In the genomic region with DNA sequence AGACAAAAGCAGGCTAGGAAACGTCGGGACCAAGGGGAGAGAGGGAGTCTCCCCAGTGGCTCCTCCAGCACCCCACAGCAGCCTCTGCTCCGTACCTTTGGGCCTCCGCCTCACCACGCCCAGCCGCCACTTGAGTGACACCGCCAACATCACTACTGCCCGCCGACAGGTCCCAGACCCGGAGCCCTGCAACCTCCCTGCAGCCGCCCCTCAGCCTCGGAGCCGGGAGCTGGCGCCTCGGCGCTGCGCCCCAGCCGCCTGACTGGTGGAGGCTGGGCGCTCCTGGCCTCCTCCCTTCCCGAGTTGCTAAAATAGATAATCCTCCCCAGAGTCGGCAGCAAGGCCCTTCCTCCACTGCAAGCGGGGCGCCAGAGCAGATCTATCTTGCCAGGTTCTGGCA, we compare ENCODE assay signal across 8 mouse cellular contexts. TPM values are rescaled to one million over a fixed set of nuclear protein-coding genes. Genes with fewer than 3 reads are reported as not detected.
DNase-seq lines count a peak whose midpoint lies in the region; ATAC-seq lines count a peak whose summit lies in the region.

No protein-coding gene starts in this region.

- peaks cover 26 to 42% of the 10 kb centered on the region in 2 experiments for H3K4me1 ChIP-seq in heart, embryonic 14.5 days (ENCODE audit: control insufficient read depth in 2 of 2, insufficient read depth in 2 of 2, low read length in 2 of 2)
- peaks cover 8% of the 10 kb centered on the region for H3K4me1 ChIP-seq in limb, embryonic 12.5 days (replicated peaks)

- peaks cover 15% of the 10 kb centered on the region for H3K27me3 ChIP-seq in heart, embryonic 14.5 days (ENCODE audit: control insufficient read depth, insufficient read depth, low read length)
- peaks cover 70% of the 10 kb centered on the region for H3K27me3 ChIP-seq in limb, embryonic 12.5 days

- H3K9me3 ChIP-seq in heart, embryonic 14.5 days (ENCODE audit: control insufficient read depth, low read length): no peaks in the 10 kb centered on the region
- H3K9me3 ChIP-seq in limb, embryonic 12.5 days: no peaks in the 10 kb centered on the region

- peak overlapping the region; percentile 41 to 47 for H3K4me3 ChIP-seq in heart, embryonic 14.5 days (ENCODE audit: control insufficient read depth in 1 of 2, insufficient read depth in 1 of 2, low read depth in 1 of 2, low read length in 2 of 2)
- H3K4me3 ChIP-seq in limb, embryonic 12.5 days (replicated peaks): peak overlapping the region; percentile 27

- peak overlapping the region; percentile 87 to 89 for H3K27ac ChIP-seq in heart, embryonic 14.5 days (replicated peaks in 1 of 2; ENCODE audit: control insufficient read depth in 1 of 2, insufficient read depth in 1 of 2, low read depth in 2 of 2, low read length in 2 of 2)
- no peak overlapping the region for H3K27ac ChIP-seq in limb, embryonic 12.5 days

- no peaks in the 10 kb centered on the region for H3K36me3 ChIP-seq in heart, embryonic 14.5 days (ENCODE audit: control insufficient read depth, insufficient read depth, low read length)
- no peaks in the 10 kb centered on the region for H3K36me3 ChIP-seq in limb, embryonic 12.5 days

- peak; percentile 64 for ATAC-seq in heart, embryonic 14.5 days (ENCODE audit: insufficient number of reproducible peaks, insufficient read depth, low FRiP score, low read depth)
- no peak for ATAC-seq in limb, embryonic 12.5 days (ENCODE audit: insufficient number of reproducible peaks, insufficient read depth, low FRiP score, low TSS enrichment, low read depth)

- peak; percentile 6 for DNase-seq in kidney, postnatal 14 days
- DNase-seq in kidney, adult 18-20 months: no peak
- peak; percentile 27 for DNase-seq in embryo, embryonic 10.5 days (ENCODE audit: low spot score)
- peak; percentile 60 for DNase-seq in right cerebral cortex, postnatal 25 days
- DNase-seq in urinary bladder, adult 2 months (ENCODE audit: low spot score): no peak
- no peak for DNase-seq in spleen, adult 18-20 months

- peak overlapping the region; percentile 78 for H3K9ac ChIP-seq in heart, embryonic 14.5 days (ENCODE audit: low read length)
- 0 out of 2 replicates have a peak overlapping the region, but pooled peaks have one; percentile 40 for H3K9ac ChIP-seq in limb, embryonic 12.5 days (replicated peaks)

- H3K4me2 ChIP-seq in heart, embryonic 14.5 days (ENCODE audit: low read length): peak overlapping the region; percentile 68
- H3K4me2 ChIP-seq in limb, embryonic 12.5 days: peak overlapping the region; percentile 52

- 1% methylated on average over 23 of the region's 23 CpGs for WGBS in heart, embryonic 14.5 days
- WGBS in limb, embryonic 12.5 days: 3% methylated on average over 23 of the region's 23 CpGs

RNA-seq across cellular contexts. Expression of a gene that starts 19.9 kb away (rescaled TPM):
- 6.7 and 7.8 TPM in 2 replicates for polyA plus RNA-seq in heart, embryonic 14.5 days (2014; fragmentation: Nextera tagmentation; extraction: Ambion mirVana)
- 0.74 and 1.2 TPM in 2 replicates for polyA plus RNA-seq in limb, embryonic 12.5 days (2016; fragmentation: Nextera tagmentation; extraction: Ambion mirVana)
- 2.2 and 2.3 TPM in 2 replicates for polyA plus RNA-seq in urinary bladder, adult 2 months (2012; rRNA removed)

Comparison
In these comparisons a context has a peak if more than half of its experiments do, and no peak if none do; other contexts are left out.
1. DNase-seq: peak in kidney, postnatal 14 days (single experiment), embryo, embryonic 10.5 days (single experiment) and right cerebral cortex, postnatal 25 days (single experiment); none in kidney, adult 18-20 months (single experiment), urinary bladder, adult 2 months (single experiment) and spleen, adult 18-20 months (0 of 2).